Mouse (Mus musculus): ENCODE measurements at regions not wholly inside any gene's neighbourhood (a gene's known extent, or its start where the extent isn't known, plus 50 kb on each side); places are given as distances from the start of the nearest gene placed in this dataset. TPM values are rescaled to one million over a fixed set of nuclear protein-coding genes. Genes with fewer than 3 reads are reported as not detected.
A peak's percentile ranks its signal among the peaks of the same experiment; 100 is the strongest.

GRCm38 (mm10) chr5:64739311-64740261 is 63.6 kb upstream of the Klf3 start:
- peak overlapping the region; percentile 29 for H3K4me3 ChIP-seq

DNA sequence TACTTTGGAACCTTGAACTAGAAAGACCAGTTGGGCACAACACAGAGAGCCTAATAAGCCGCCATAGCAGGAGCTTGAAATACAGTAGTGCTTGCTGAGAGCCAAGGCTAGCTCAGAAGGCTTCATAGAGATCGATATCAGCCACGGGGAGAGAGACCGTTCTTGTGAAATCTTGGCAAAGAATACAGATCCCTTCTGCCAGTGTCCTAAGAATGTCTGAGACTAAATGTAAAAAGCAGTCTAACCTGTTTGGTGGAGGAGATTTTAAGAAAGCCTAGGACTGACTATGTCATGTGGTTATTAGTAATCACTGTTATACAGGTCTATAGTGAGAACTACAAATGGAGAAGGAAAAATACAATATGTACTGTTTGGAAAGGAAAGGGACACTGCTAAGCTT is 59.1 kb upstream of the Klf3 start:
- WGBS = 93% methylated on average over 4 of the region's 4 CpGs
- Histone ChIP-seq H3K27ac (replicated peaks) (no peak overlapping the region), H3K36me3 (no peaks in the 10 kb centered on the region), H3K4me3 (no peak overlapping the region), H3K27me3 (ENCODE audit: low read depth, poor library complexity, severe bottlenecking) (no peaks in the 10 kb centered on the region), H3K4me1 (peaks cover 23% of the 10 kb centered on the region), H3K9me3 (replicated peaks) (no peaks in the 10 kb centered on the region)
- no peak for DNase-seq (ENCODE audit: low spot score)

More at GRCm38 (mm10) chr5:64739311-64740261, 63.6 kb upstream of the Klf3 start:
- H3K27me3 ChIP-seq (ENCODE audit: low read depth, poor library complexity, severe bottlenecking) = no peaks in the 10 kb centered on the region
- peaks cover 43% of the 10 kb centered on the region for H3K4me1 ChIP-seq
- WGBS = 4% methylated on average over 15 of the region's 15 CpGs
- peak; percentile 71 for DNase-seq (ENCODE audit: low spot score)
- no peaks in the 10 kb centered on the region for H3K9me3 ChIP-seq (replicated peaks)
- H3K27ac ChIP-seq (replicated peaks) = peak overlapping the region; percentile 89
- H3K36me3 ChIP-seq = no peaks in the 10 kb centered on the region

- DNase-seq (ENCODE audit: low spot score) = no peak
- H3K4me3 ChIP-seq = no peak overlapping the region
- H3K27me3 ChIP-seq (ENCODE audit: low read depth, poor library complexity, severe bottlenecking) = no peaks in the 10 kb centered on the region
- 91% methylated on average over 5 of the region's 5 CpGs for WGBS
- no peaks in the 10 kb centered on the region for H3K9me3 ChIP-seq (replicated peaks)
- H3K4me1 ChIP-seq = peaks cover 22% of the 10 kb centered on the region
- no peaks in the 10 kb centered on the region for H3K36me3 ChIP-seq
- no peak overlapping the region for H3K27ac ChIP-seq (replicated peaks)
These were observed 58.7 kb upstream of the Klf3 start for GRCm38 (mm10) chr5:64744455-64744854.

DNA sequence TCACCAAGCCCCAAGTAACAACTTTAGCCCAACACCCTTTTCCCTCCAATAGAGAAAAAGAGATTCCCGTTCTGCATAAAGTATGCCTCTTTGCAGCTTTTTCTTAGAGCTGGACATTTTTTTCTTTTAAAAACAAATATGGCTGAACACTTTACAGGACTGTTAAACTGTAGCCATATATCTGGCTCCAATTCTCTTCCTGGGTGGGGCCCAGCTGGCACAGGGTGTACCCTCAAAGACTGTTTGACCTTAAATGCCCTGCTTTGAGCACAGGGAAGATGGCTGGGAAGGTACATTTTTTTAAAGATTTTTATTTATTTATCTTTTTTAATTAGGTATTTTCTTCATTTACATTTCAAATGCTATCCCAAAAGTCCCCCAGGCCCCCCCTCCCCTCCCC is 55.7 kb upstream of the Klf3 start:
- H3K4me3 ChIP-seq = no peak overlapping the region
- H3K27ac ChIP-seq (replicated peaks) = no peak overlapping the region
- 88% methylated on average over 1 of the region's 1 CpGs for WGBS
- no peaks in the 10 kb centered on the region for H3K27me3 ChIP-seq (ENCODE audit: low read depth, poor library complexity, severe bottlenecking)
- no peaks in the 10 kb centered on the region for H3K9me3 ChIP-seq (replicated peaks)
- DNase-seq (ENCODE audit: low spot score) = no peak
- H3K36me3 ChIP-seq = no peaks in the 10 kb centered on the region
- peaks cover 7% of the 10 kb centered on the region; the same call in 1 of the 2 replicates for H3K4me1 ChIP-seq

DNA sequence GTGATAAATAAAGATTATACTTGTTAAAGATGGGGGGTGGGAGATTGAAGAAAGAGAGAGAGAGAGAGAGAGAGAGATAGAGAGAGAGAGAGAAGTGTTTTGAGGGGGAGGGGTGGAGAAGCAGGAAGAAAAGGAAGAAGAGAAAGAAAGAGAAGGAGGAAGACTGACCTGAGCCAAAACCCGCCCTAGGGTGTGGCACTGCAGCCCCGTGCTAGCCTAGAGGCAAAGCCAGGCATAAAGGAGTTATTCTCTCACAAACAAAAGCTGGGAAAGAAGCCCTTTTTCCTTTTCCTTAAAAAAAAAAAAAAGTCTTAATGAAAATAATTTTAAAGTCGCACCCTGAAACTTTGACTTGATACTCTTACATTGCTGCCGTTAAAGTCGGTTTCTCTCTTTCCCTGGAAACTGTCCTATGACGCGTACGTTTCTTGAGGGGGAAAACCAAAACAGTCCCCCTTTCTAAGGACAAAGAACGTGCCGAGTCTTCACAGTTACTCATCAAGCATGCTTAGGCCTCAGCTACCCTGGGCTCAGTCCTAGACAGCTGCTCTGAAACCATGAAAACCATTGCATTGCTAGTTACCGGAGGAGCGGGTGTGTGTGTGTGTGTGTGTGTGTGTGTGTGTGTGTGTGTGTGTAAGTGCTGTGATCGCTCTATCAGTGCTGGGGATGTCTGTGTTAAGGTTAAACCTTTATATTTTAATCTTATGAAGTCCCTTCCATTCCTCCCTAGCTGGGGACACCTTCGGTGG is 53.6 kb upstream of the Klf3 start:
- peaks cover 10% of the 10 kb centered on the region for H3K4me1 ChIP-seq
- H3K9me3 ChIP-seq (replicated peaks) = no peaks in the 10 kb centered on the region
- no peak overlapping the region for H3K4me3 ChIP-seq
- 78% methylated on average over 14 of the region's 14 CpGs for WGBS
- DNase-seq (ENCODE audit: low spot score) = no peak
- H3K27ac ChIP-seq (replicated peaks) = 0 out of 2 replicates have a peak overlapping the region, but pooled peaks have one; percentile 6
- H3K27me3 ChIP-seq (ENCODE audit: low read depth, poor library complexity, severe bottlenecking) = no peaks in the 10 kb centered on the region
- no peaks in the 10 kb centered on the region for H3K36me3 ChIP-seq

DNA sequence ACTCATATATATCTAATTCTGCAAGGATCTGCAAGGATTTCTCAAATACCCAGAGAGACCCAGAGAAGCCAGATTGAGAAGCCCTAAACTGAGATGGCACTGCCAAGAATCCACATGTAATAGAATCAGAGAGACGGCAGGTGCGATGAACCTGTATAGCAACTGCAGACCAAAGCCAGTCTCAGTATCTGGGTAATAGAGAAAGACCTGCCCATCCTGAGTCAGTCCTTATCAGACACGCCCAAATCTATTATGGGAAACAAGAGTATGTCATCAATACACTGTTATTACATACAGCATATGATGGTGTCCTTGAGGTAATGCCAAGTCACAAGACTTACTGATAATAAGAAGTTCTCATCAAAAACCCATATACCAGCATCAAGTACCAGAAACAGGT is 52.8 kb upstream of the Klf3 start:
- WGBS = 92% methylated on average over 3 of the region's 3 CpGs
- H3K36me3 ChIP-seq = no peaks in the 10 kb centered on the region

DNA sequence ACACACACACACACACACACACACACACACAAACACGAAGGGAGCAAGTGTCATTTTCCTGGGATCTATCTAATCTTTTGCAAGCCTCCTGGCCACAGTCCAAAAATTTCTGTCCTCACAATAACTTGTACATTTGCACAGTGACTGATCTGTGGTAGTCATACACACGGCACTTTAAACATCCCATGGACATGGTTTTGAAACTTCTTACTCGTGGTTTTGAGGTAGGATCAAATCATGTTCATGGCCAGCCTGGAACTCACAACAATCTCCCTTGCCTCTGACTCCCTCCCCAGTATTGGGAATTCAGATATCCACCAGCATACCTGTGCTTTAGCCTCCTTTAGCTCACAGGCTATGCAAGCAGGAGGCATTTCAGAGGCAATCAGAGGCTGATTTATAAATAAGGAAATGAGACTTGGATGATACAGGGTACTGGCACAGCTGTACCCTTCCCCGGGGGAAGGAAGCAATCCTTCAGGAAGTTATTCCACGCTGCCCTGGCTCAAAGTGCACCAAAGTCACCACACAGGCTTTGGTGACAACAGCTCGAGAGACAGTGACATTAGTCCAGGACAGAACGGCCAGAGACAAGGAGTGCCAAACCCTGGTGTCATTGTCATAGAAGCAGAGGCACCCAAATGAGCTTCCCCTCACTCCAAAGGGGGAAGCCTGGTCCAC is 52.1 kb upstream of the Klf3 start:
- no peak overlapping the region for H3K4me3 ChIP-seq
- peaks cover 10% of the 10 kb centered on the region for H3K4me1 ChIP-seq
- H3K9me3 ChIP-seq (replicated peaks) = no peaks in the 10 kb centered on the region
- WGBS = 78% methylated on average over 7 of the region's 7 CpGs
- DNase-seq (ENCODE audit: low spot score) = no peak
- no peaks in the 10 kb centered on the region for H3K27me3 ChIP-seq (ENCODE audit: low read depth, poor library complexity, severe bottlenecking)
- no peak overlapping the region for H3K27ac ChIP-seq (replicated peaks)
- no peaks in the 10 kb centered on the region for H3K36me3 ChIP-seq

More for the DNA sequence above, 52.8 kb upstream of the Klf3 start:
- no peak overlapping the region for H3K27ac ChIP-seq (replicated peaks)
- DNase-seq (ENCODE audit: low spot score) = no peak
- H3K27me3 ChIP-seq (ENCODE audit: low read depth, poor library complexity, severe bottlenecking) = no peaks in the 10 kb centered on the region
- peaks cover 10% of the 10 kb centered on the region for H3K4me1 ChIP-seq
- H3K9me3 ChIP-seq (replicated peaks) = no peaks in the 10 kb centered on the region
- H3K4me3 ChIP-seq = no peak overlapping the region

DNA sequence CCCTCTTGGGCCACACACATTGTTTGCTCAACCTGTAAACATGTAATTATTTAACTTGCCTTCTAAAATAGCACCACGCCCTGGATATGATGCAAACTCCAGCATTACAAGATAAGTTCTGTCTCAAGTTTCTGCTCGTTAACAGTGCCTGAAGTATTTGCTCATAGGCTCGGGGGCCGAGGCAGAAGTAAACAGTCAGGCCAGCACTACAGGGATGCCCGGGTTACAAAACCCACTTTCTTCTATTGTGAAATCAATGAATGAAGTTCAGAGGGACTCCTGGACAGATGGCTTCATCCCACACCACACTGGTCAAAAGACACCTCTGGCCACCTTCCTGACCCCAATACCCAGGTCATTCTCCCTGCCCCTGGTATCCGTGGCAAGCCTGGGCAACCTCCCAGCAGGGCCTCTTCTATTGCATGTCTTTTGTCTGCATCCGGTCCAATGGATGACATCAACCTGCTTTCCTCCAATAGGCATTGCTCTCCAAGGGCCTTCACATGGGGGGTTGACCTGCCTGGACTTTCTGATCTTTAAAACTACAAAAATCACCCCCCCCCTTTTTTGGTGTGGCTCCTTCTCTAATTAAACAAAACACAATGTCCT is 49.9 kb upstream of the Klf3 start:
- peaks cover 10% of the 10 kb centered on the region for H3K4me1 ChIP-seq
- H3K27ac ChIP-seq (replicated peaks) = no peak overlapping the region
- no peaks in the 10 kb centered on the region for H3K27me3 ChIP-seq (ENCODE audit: low read depth, poor library complexity, severe bottlenecking)
- WGBS = 77% methylated on average over 7 of the region's 7 CpGs
- no peaks in the 10 kb centered on the region for H3K36me3 ChIP-seq
- no peak for DNase-seq (ENCODE audit: low spot score)
- no peak overlapping the region for H3K4me3 ChIP-seq
- no peaks in the 10 kb centered on the region for H3K9me3 ChIP-seq (replicated peaks)

Small RNA genes in the stretch of these regions (microRNA-seq; reads per million reads assigned to microRNA genes)
- gene Gm25306 = not detected

Measured in midbrain, embryonic 10.5 days (tissue).